Mouse (Mus musculus): ENCODE data around the gene Lima1. TPM values are rescaled to one million over a fixed set of nuclear protein-coding genes. Genes with fewer than 3 reads are reported as not detected.
"Not testable (repeated sequence)": the region's sequence is repeated elsewhere in the genome, so short reads cannot be mapped to it uniquely, and the experiment has no call there.

The Lima1 gene
- polyA plus RNA-seq, 1 experiment from 2014 or later: 87.1 TPM

- peak; percentile 49; the same call in 1 of the 2 replicates for ATAC-seq (ENCODE audit: insufficient number of reproducible peaks, low FRiP score, low TSS enrichment, low read depth)
- Histone ChIP-seq H3K9ac (no peak overlapping the region), H3K36me3 (no peaks in the 10 kb centered on the region), H3K4me1 (peaks cover 38% of the 10 kb centered on the region; the same call in 1 of the 2 replicates), H3K27ac (replicated peaks) (peak overlapping the region; percentile 58; the same call in 1 of the 2 replicates), H3K9me3 (replicated peaks) (no peaks in the 10 kb centered on the region), H3K27me3 (no peaks in the 10 kb centered on the region), H3K4me3 (replicated peaks) (no peak overlapping the region), H3K4me2 (replicated peaks) (no peak overlapping the region)
- 65% methylated on average over 3 of the region's 3 CpGs for WGBS
These were observed 40.6 kb downstream of the Lima1 start for GRCm38 (mm10) chr15:99834681-99835080.

- no peak overlapping the region for H3K4me2 ChIP-seq (replicated peaks)
- H3K9ac ChIP-seq: no peak overlapping the region
- no peaks in the 10 kb centered on the region for H3K27me3 ChIP-seq
- ATAC-seq (ENCODE audit: insufficient number of reproducible peaks, low FRiP score, low TSS enrichment, low read depth): no peak
- H3K4me1 ChIP-seq: peaks cover 34% of the 10 kb centered on the region
- WGBS: 83% methylated on average over 5 of the region's 5 CpGs
- no peak overlapping the region for H3K27ac ChIP-seq (replicated peaks)
- no peaks in the 10 kb centered on the region for H3K36me3 ChIP-seq
- no peaks in the 10 kb centered on the region for H3K9me3 ChIP-seq (replicated peaks)
- H3K4me3 ChIP-seq (replicated peaks): no peak overlapping the region
These were observed 41.4 kb downstream of the Lima1 start for GRCm38 (mm10) chr15:99833648-99834454.

- 50% methylated on average over 5 of the region's 5 CpGs for WGBS
- Histone ChIP-seq H3K4me2 (replicated peaks) (no peak overlapping the region), H3K4me1 (peaks cover 27% of the 10 kb centered on the region), H3K9ac (no peak overlapping the region), H3K27me3 (no peaks in the 10 kb centered on the region), H3K36me3 (no peaks in the 10 kb centered on the region), H3K27ac (replicated peaks) (no peak overlapping the region), H3K9me3 (replicated peaks) (no peaks in the 10 kb centered on the region), H3K4me3 (replicated peaks) (no peak overlapping the region)
- no peak for ATAC-seq (ENCODE audit: insufficient number of reproducible peaks, low FRiP score, low TSS enrichment, low read depth)
These were observed 43.7 kb downstream of the Lima1 start for GRCm38 (mm10) chr15:99831535-99831934.

- peaks cover 17% of the 10 kb centered on the region; the same call in 1 of the 2 replicates for H3K4me1 ChIP-seq
- no peak for ATAC-seq (ENCODE audit: insufficient number of reproducible peaks, low FRiP score, low TSS enrichment, low read depth)
- H3K4me2 ChIP-seq (replicated peaks): no peak overlapping the region
- no peaks in the 10 kb centered on the region for H3K27me3 ChIP-seq
- H3K9ac ChIP-seq: no peak overlapping the region
- H3K36me3 ChIP-seq: no peaks in the 10 kb centered on the region
- H3K9me3 ChIP-seq (replicated peaks): no peaks in the 10 kb centered on the region
- H3K4me3 ChIP-seq (replicated peaks): no peak overlapping the region
- 80% methylated on average over 2 of the region's 2 CpGs for WGBS
- no peak overlapping the region for H3K27ac ChIP-seq (replicated peaks)
These were observed 47.2 kb downstream of the Lima1 start for GRCm38 (mm10) chr15:99828061-99828460.

- H3K4me2 ChIP-seq (replicated peaks): no peak overlapping the region
- no peak overlapping the region for H3K4me3 ChIP-seq (replicated peaks)
- no peaks in the 10 kb centered on the region for H3K36me3 ChIP-seq
- ATAC-seq (ENCODE audit: insufficient number of reproducible peaks, low FRiP score, low TSS enrichment, low read depth): no peak; the same call in 1 of the 2 replicates
- peaks cover 13% of the 10 kb centered on the region; the same call in 1 of the 2 replicates for H3K4me1 ChIP-seq
- no peak overlapping the region for H3K9ac ChIP-seq
- no peaks in the 10 kb centered on the region for H3K9me3 ChIP-seq (replicated peaks)
- 62% methylated on average over 8 of the region's 8 CpGs for WGBS
- H3K27ac ChIP-seq (replicated peaks): no peak overlapping the region
- H3K27me3 ChIP-seq: no peaks in the 10 kb centered on the region
These were observed 48.9 kb downstream of the Lima1 start for GRCm38 (mm10) chr15:99826210-99826888.

- ATAC-seq (ENCODE audit: insufficient number of reproducible peaks, low FRiP score, low TSS enrichment, low read depth): no peak
- H3K27ac ChIP-seq (replicated peaks): no peak overlapping the region
- no peak overlapping the region for H3K4me2 ChIP-seq (replicated peaks)
- no peak overlapping the region for H3K9ac ChIP-seq
- H3K36me3 ChIP-seq: no peaks in the 10 kb centered on the region
- WGBS: 82% methylated on average over 3 of the region's 3 CpGs
- no peaks in the 10 kb centered on the region for H3K27me3 ChIP-seq
- no peaks in the 10 kb centered on the region for H3K9me3 ChIP-seq (replicated peaks)
- H3K4me3 ChIP-seq (replicated peaks): no peak overlapping the region
- H3K4me1 ChIP-seq: peaks cover 21% of the 10 kb centered on the region
These were observed 50.0 kb downstream of the Lima1 start for GRCm38 (mm10) chr15:99825211-99825610.

GRCm38 (mm10) chr15:99823322-99823898, 51.8 kb downstream of the Lima1 start:
- Histone ChIP-seq H3K4me3 (replicated peaks) (no peak overlapping the region), H3K4me2 (replicated peaks) (no peak overlapping the region), H3K27ac (replicated peaks) (no peak overlapping the region), H3K9me3 (replicated peaks) (no peaks in the 10 kb centered on the region), H3K4me1 (peaks cover 11% of the 10 kb centered on the region), H3K9ac (no peak overlapping the region), H3K36me3 (no peaks in the 10 kb centered on the region), H3K27me3 (no peaks in the 10 kb centered on the region)
- no peak for ATAC-seq (ENCODE audit: insufficient number of reproducible peaks, low FRiP score, low TSS enrichment, low read depth)
- 54% methylated on average over 8 of the region's 8 CpGs for WGBS

- not testable (repeated sequence) for H3K9me3 ChIP-seq (replicated peaks); ATAC-seq (ENCODE audit: insufficient number of reproducible peaks, low FRiP score, low TSS enrichment, low read depth); H3K27me3 ChIP-seq; H3K4me3 ChIP-seq (replicated peaks); H3K27ac ChIP-seq (replicated peaks); H3K36me3 ChIP-seq; H3K4me2 ChIP-seq (replicated peaks); H3K9ac ChIP-seq
- WGBS: 88% methylated on average over 13 of the region's 13 CpGs
- H3K4me1 ChIP-seq: peaks cover 11% of the 10 kb centered on the region
These were observed 52.8 kb downstream of the Lima1 start for GRCm38 (mm10) chr15:99822501-99822900.

GRCm38 (mm10) chr15:99819621-99820279, 55.5 kb downstream of the Lima1 start:
- Histone ChIP-seq H3K4me2 (replicated peaks) (peak overlapping the region; percentile 49), H3K4me1 (peaks cover 23% of the 10 kb centered on the region), H3K4me3 (replicated peaks) (peak overlapping the region; percentile 53), H3K27me3 (no peaks in the 10 kb centered on the region), H3K36me3 (peaks cover 18% of the 10 kb centered on the region), H3K9me3 (replicated peaks) (no peaks in the 10 kb centered on the region), H3K9ac (peak overlapping the region; percentile 74), H3K27ac (replicated peaks) (peak overlapping the region; percentile 94)
- 5% methylated on average over 14 of the region's 14 CpGs for WGBS
- peak; percentile 63 for ATAC-seq (ENCODE audit: insufficient number of reproducible peaks, low FRiP score, low TSS enrichment, low read depth)

- peak overlapping the region; percentile 74 for H3K9ac ChIP-seq
- WGBS: 4% methylated on average over 6 of the region's 6 CpGs
- no peaks in the 10 kb centered on the region for H3K27me3 ChIP-seq
- peaks cover 20% of the 10 kb centered on the region for H3K36me3 ChIP-seq
- no peak for ATAC-seq (ENCODE audit: insufficient number of reproducible peaks, low FRiP score, low TSS enrichment, low read depth)
- peaks cover 26% of the 10 kb centered on the region for H3K4me1 ChIP-seq
- H3K27ac ChIP-seq (replicated peaks): peak overlapping the region; percentile 94
- H3K4me2 ChIP-seq (replicated peaks): peak overlapping the region; percentile 49
- no peaks in the 10 kb centered on the region for H3K9me3 ChIP-seq (replicated peaks)
- H3K4me3 ChIP-seq (replicated peaks): peak overlapping the region; percentile 53
These were observed 56.2 kb downstream of the Lima1 start for GRCm38 (mm10) chr15:99819109-99819440.
